In the genomic region with DNA sequence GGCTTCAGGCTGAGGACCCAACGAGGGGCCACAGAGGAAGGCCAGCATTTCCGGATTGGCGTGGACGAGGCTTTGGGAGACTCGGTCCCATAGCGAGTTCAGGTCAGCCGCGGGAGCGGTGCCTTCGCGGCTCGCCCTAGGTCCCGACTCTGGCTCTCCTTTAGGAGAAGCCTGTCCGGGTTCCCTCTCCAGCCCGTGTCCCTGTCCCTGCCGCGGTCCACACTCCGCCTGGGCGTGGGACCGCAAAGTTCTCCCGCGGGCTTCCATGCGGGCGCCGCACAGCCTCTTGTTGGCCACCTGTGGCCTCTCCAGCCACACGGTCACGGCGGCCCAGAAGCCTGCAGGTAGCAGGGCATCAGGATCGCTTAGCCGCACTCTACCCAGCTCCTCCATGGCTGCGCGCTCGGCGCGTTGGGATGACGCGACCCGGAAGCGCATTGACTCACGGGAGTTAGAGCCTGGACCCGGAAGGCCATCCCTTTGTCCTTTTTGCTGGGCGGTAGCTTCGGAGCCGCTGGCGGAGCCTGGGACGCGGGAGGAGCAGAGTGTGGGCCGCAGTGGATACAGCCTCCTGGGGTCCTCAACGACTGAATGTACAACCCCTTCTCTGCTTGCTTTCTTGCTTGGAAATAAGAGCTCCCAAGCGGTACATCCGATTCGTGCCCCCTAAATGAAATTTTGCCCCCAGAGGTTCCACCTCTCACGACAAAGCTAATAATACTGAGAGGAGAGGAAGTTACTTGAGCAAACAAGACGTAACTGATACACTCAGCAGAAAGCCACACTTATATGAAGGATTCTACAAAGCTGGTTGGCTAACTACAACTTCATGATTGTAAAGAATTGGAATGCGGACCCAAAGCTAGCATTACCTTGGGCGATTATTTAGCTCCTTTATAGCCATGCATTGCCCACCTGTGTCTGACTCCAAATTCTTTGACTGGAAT, we compare ENCODE assay signal across 8 mouse cellular contexts. TPM values are rescaled to one million over a fixed set of nuclear protein-coding genes. Genes with fewer than 3 reads are reported as not detected.
DNase-seq lines count a peak whose midpoint lies in the region; ATAC-seq and TF ChIP-seq lines count a peak whose summit lies in the region.

A gene (minus strand): TSS at position 418 of the 947 bp plus-strand sequence.

- H3K4me2 ChIP-seq in forebrain, embryonic 16.5 days (ENCODE audit: low read length) = peak within 1 kb of the TSS; percentile 89
- peak within 1 kb of the TSS; percentile 96 for H3K4me2 ChIP-seq in lung, embryonic 15.5 days

- peaks cover 15% of the 10 kb centered on the region; the same call in 1 of the 2 replicates for H3K36me3 ChIP-seq in ES-E14 (ENCODE audit: control insufficient read depth, insufficient read depth, low read length, poor library complexity, severe bottlenecking)
- peaks cover 11% of the 10 kb centered on the region for H3K36me3 ChIP-seq in forebrain, embryonic 16.5 days (ENCODE audit: control insufficient read depth, insufficient read depth)
- peaks cover 27% of the 10 kb centered on the region for H3K36me3 ChIP-seq in lung, embryonic 15.5 days

- ATAC-seq in forebrain, embryonic 16.5 days = peak; percentile 99
- peak; percentile 94 for ATAC-seq in lung, embryonic 15.5 days (ENCODE audit: borderline replicate concordance, extremely low read depth, low FRiP score, low TSS enrichment)

- peak within 1 kb of the TSS; percentile 97 to 98 for H3K4me3 ChIP-seq in ES-E14 (ENCODE audit: insufficient read depth in 1 of 2, low read depth in 1 of 2, low read length in 2 of 2, poor library complexity in 1 of 2, severe bottlenecking in 1 of 2)
- H3K4me3 ChIP-seq in forebrain, embryonic 16.5 days (replicated peaks; ENCODE audit: low read length) = peak within 1 kb of the TSS; percentile 65
- peak within 1 kb of the TSS; percentile 99 for H3K4me3 ChIP-seq in lung, embryonic 15.5 days

- DNase-seq in ES-E14 (ENCODE audit: low read depth, low spot score) = peak; percentile 68
- peak; percentile 88 for DNase-seq in cerebellum, adult 11-12 months
- DNase-seq in heart, postnatal 4 days = peak; percentile 93
- peak; percentile 88 to 91 for DNase-seq in layer of hippocampus, adult 8-10 months (ENCODE audit: low spot score in 2 of 2)
- DNase-seq in ovary, adult 18-20 months (ENCODE audit: low spot score) = peak; percentile 85
- DNase-seq in thymus, postnatal 0 days (ENCODE audit: low spot score) = peak; percentile 86

- in situ Hi-C loops in ES-E14 (cut with MboI; ENCODE audit: low sequenced_read_pairs in 2 of 2, unreplicated experiment in 2 of 2) = no loop called here

- WGBS in forebrain, embryonic 16.5 days = 3% methylated on average over 56 of the region's 56 CpGs
- 3% methylated on average over 56 of the region's 56 CpGs for WGBS in lung, embryonic 15.5 days

- H3K27ac ChIP-seq in ES-E14 (ENCODE audit: insufficient read depth, low read depth, low read length, poor library complexity, severe bottlenecking) = peak within 1 kb of the TSS; percentile 61
- peak within 1 kb of the TSS; percentile 92 for H3K27ac ChIP-seq in forebrain, embryonic 16.5 days (ENCODE audit: low read length)
- H3K27ac ChIP-seq in lung, embryonic 15.5 days = peak within 1 kb of the TSS; percentile 81

- H3K9ac ChIP-seq in ES-E14 (ENCODE audit: insufficient read depth, low read depth, low read length, poor library complexity, severe bottlenecking) = peak within 1 kb of the TSS; percentile 97
- peak within 1 kb of the TSS; percentile 89 for H3K9ac ChIP-seq in forebrain, embryonic 16.5 days (replicated peaks; ENCODE audit: low read depth, low read length)
- H3K9ac ChIP-seq in lung, embryonic 15.5 days = peak within 1 kb of the TSS; percentile 95

- H3K9me3 ChIP-seq in ES-E14 (ENCODE audit: control insufficient read depth, insufficient read depth, low read depth, low read length) = no peaks in the 10 kb centered on the region
- no peaks in the 10 kb centered on the region for H3K9me3 ChIP-seq in forebrain, embryonic 16.5 days (ENCODE audit: control insufficient read depth, low read length)
- H3K9me3 ChIP-seq in lung, embryonic 15.5 days = no peaks in the 10 kb centered on the region

- H3K27me3 ChIP-seq in forebrain, embryonic 16.5 days (replicated peaks; ENCODE audit: control insufficient read depth, insufficient read depth, low read length) = 0 out of 2 replicates have a peak, but pooled peaks cover 3% of the 10 kb centered on the region
- no peaks in the 10 kb centered on the region for H3K27me3 ChIP-seq in lung, embryonic 15.5 days

- peaks cover 0 to 4% of the 10 kb centered on the region in 2 experiments; a peak in 1 of 4 replicates for H3K4me1 ChIP-seq in ES-E14 (ENCODE audit: control insufficient read depth in 2 of 2, insufficient read depth in 2 of 2, low read length in 2 of 2, poor library complexity in 1 of 2)
- peaks cover 13% of the 10 kb centered on the region for H3K4me1 ChIP-seq in forebrain, embryonic 16.5 days (replicated peaks; ENCODE audit: control insufficient read depth, insufficient read depth, low read length)
- peaks cover 9% of the 10 kb centered on the region for H3K4me1 ChIP-seq in lung, embryonic 15.5 days

TF ChIP-seq in ES-E14, 5 proteins besides CTCF, POLR2A, EP300 and RAD21:
- no peak for TF ChIP-seq MAFK (IDR thresholded peaks at IDR 0.05; ENCODE audit: insufficient read depth, low read depth, low read length)
- peak; percentile 84 for TF ChIP-seq HCFC1 (IDR thresholded peaks at IDR 0.05; ENCODE audit: borderline replicate concordance, insufficient read depth, low read length)
- TF ChIP-seq CHD2 (IDR thresholded peaks at IDR 0.05; ENCODE audit: low read depth, low read length) = no peak
- TF ChIP-seq ZC3H11A (IDR thresholded peaks at IDR 0.05; ENCODE audit: borderline replicate concordance, low read depth, low read length) = 0 out of 2 replicates have a peak, but pooled peaks have one; percentile 22
- TF ChIP-seq ZNF384 (IDR thresholded peaks at IDR 0.05; ENCODE audit: low read depth, low read length) = no peak

RNA-seq across cellular contexts. Expression of the gene that starts here (rescaled TPM):
- 14.9 and 15.1 TPM in 2 replicates for total RNA-seq in ES-E14 (2012; rRNA removed)
- polyA plus RNA-seq in forebrain, embryonic 16.5 days (2015; fragmentation: Nextera tagmentation; extraction: Ambion mirVana) = 9.1 and 9.3 TPM in 2 replicates
- 1 to 10 TPM; 4.1 to 4.6 TPM for total RNA-seq in heart, postnatal 4 days (2021)
- 10 to 100 TPM in 1 of 4 experiments, 1 to 10 TPM in 3; 7.6 to 12.4 (median 8.7) TPM for total RNA-seq in layer of hippocampus, adult 8-10 months (2022)
- polyA plus RNA-seq in lung, embryonic 15.5 days (2015; fragmentation: Nextera tagmentation; extraction: Ambion mirVana) = 8.0 and 8.5 TPM in 2 replicates
- polyA plus RNA-seq in thymus, postnatal 0 days (2015; fragmentation: Nextera tagmentation; extraction: Ambion mirVana) = 6.0 TPM in 2 replicates

Comparison
In these comparisons a context has a peak if more than half of its experiments do, and no peak if none do; other contexts are left out.
1. Peak in every context shown above with its lines: DNase-seq, ATAC-seq, H3K4me3 ChIP-seq and H3K27ac ChIP-seq.